Mouse (Mus musculus): ENCODE measurements around the gene Wipf1. TPM values are rescaled to one million over a fixed set of nuclear protein-coding genes. Genes with fewer than 3 reads are reported as not detected.

Wipf1 gene
- polyA plus RNA-seq, 1 experiment from 2014 or later = 3.8 TPM

DNA sequence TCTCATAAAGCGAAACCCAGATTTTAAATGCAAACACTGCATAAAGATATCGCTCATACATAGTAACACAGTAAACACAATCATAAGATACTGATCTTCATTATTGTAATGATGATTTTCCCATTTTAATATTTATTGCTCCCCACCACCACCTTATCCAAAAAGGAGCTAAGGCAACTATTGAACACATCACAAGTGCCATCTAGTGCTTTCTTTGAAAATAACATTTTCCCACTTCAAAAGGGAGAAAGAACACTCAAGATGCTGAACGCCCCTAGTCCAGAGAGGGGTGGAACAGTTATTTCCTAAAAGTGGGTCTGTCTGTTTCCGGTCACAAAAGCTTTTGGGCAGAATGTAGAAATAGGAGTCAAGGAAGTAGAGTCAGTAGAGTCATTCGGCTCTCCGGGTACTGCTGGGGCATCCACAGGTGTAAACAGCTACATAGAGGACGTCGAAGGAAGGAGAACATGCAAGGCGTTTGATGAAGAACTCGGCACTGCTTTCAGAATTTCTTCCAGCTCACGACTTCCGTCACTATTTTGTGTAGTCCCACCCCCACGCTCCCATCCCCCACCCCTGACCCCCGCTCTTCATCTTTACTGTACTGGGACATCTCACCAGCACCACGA lies 126.0 kb downstream of the Wipf1 start:
- Histone ChIP-seq H3K27ac (replicated peaks) (no peak overlapping the region), H3K4me2 (no peak overlapping the region), H3K4me3 (replicated peaks) (no peak overlapping the region), H3K27me3 (peaks cover 21% of the 10 kb centered on the region), H3K4me1 (replicated peaks) (no peaks in the 10 kb centered on the region), H3K9ac (no peak overlapping the region), H3K36me3 (replicated peaks) (no peaks in the 10 kb centered on the region), H3K9me3 (replicated peaks) (no peaks in the 10 kb centered on the region)
- 68% methylated on average over 15 of the region's 15 CpGs for WGBS (ENCODE audit: insufficient replicate concordance)
- no peak for ATAC-seq (ENCODE audit: insufficient read depth)

- ATAC-seq (ENCODE audit: insufficient read depth) = no peak
- Histone ChIP-seq H3K9me3 (replicated peaks) (no peaks in the 10 kb centered on the region), H3K4me2 (no peak overlapping the region), H3K36me3 (replicated peaks) (no peaks in the 10 kb centered on the region), H3K4me3 (replicated peaks) (no peak overlapping the region), H3K9ac (no peak overlapping the region), H3K27ac (replicated peaks) (no peak overlapping the region), H3K27me3 (peaks cover 33% of the 10 kb centered on the region), H3K4me1 (replicated peaks) (no peaks in the 10 kb centered on the region)
- 36% methylated on average over 1 of the region's 1 CpGs for WGBS (ENCODE audit: insufficient replicate concordance)
These were observed 127.8 kb downstream of the Wipf1 start for GRCm38 (mm10) chr2:73401689-73402088.

DNA sequence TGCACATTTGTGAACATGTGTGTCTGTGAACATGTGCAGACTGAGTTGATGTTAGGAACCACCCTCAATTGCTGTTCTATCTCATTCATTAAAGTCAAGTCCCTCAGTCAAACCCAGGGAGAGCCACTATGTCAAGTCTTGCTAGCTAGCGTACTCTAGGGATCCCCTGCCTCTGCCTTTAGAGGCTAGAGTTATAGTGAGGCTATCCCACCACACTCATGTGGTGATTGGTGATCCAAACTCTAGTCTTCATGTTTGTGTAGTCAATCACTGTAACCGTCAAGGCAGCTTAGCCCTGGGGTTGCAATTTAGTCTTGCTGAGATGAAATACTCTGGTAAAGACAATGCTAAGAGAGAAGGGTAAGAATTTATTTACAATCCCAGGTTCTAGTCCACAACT lies 132.1 kb downstream of the Wipf1 start:
- ATAC-seq (ENCODE audit: insufficient read depth) = no peak
- Histone ChIP-seq H3K9ac (no peak overlapping the region), H3K9me3 (replicated peaks) (no peaks in the 10 kb centered on the region), H3K4me2 (no peak overlapping the region), H3K4me3 (replicated peaks) (no peak overlapping the region), H3K27ac (replicated peaks) (no peak overlapping the region), H3K36me3 (replicated peaks) (no peaks in the 10 kb centered on the region), H3K27me3 (peaks cover 59% of the 10 kb centered on the region), H3K4me1 (replicated peaks) (no peaks in the 10 kb centered on the region)
- 66% methylated on average over 2 of the region's 2 CpGs for WGBS (ENCODE audit: insufficient replicate concordance)

- H3K4me2 ChIP-seq = no peak overlapping the region
- no peak for ATAC-seq (ENCODE audit: insufficient read depth)
- H3K4me1 ChIP-seq (replicated peaks) = no peaks in the 10 kb centered on the region
- no peaks in the 10 kb centered on the region for H3K36me3 ChIP-seq (replicated peaks)
- H3K4me3 ChIP-seq (replicated peaks) = no peak overlapping the region
- no peak overlapping the region for H3K9ac ChIP-seq
- WGBS (ENCODE audit: insufficient replicate concordance) = 51% methylated on average over 3 of the region's 3 CpGs
- no peaks in the 10 kb centered on the region for H3K9me3 ChIP-seq (replicated peaks)
- no peak overlapping the region for H3K27ac ChIP-seq (replicated peaks)
- H3K27me3 ChIP-seq = peaks cover 61% of the 10 kb centered on the region
These were observed 132.7 kb downstream of the Wipf1 start for GRCm38 (mm10) chr2:73396828-73397325.

GRCm38 (mm10) chr2:73395516-73395915 lies 134.0 kb downstream of the Wipf1 start:
- Histone ChIP-seq H3K9ac (no peak overlapping the region), H3K27ac (replicated peaks) (no peak overlapping the region), H3K4me2 (no peak overlapping the region), H3K27me3 (peaks cover 62% of the 10 kb centered on the region), H3K4me1 (replicated peaks) (no peaks in the 10 kb centered on the region), H3K36me3 (replicated peaks) (no peaks in the 10 kb centered on the region), H3K9me3 (replicated peaks) (no peaks in the 10 kb centered on the region), H3K4me3 (replicated peaks) (no peak overlapping the region)
- no peak for ATAC-seq (ENCODE audit: insufficient read depth)
- WGBS (ENCODE audit: insufficient replicate concordance) = 62% methylated on average over 8 of the region's 8 CpGs

GRCm38 (mm10) chr2:73394476-73394875 lies 135.1 kb downstream of the Wipf1 start:
- H3K9ac ChIP-seq = no peak overlapping the region
- 74% methylated on average over 3 of the region's 3 CpGs for WGBS (ENCODE audit: insufficient replicate concordance)
- H3K27ac ChIP-seq (replicated peaks) = no peak overlapping the region
- no peak overlapping the region for H3K4me2 ChIP-seq
- H3K4me3 ChIP-seq (replicated peaks) = no peak overlapping the region
- H3K36me3 ChIP-seq (replicated peaks) = no peaks in the 10 kb centered on the region
- H3K4me1 ChIP-seq (replicated peaks) = no peaks in the 10 kb centered on the region
- ATAC-seq (ENCODE audit: insufficient read depth) = no peak
- peaks cover 55% of the 10 kb centered on the region for H3K27me3 ChIP-seq
- H3K9me3 ChIP-seq (replicated peaks) = no peaks in the 10 kb centered on the region

GRCm38 (mm10) chr2:73392772-73393171 lies 136.8 kb downstream of the Wipf1 start:
- H3K27ac ChIP-seq (replicated peaks) = no peak overlapping the region
- H3K4me1 ChIP-seq (replicated peaks) = no peaks in the 10 kb centered on the region
- ATAC-seq (ENCODE audit: insufficient read depth) = no peak
- no peaks in the 10 kb centered on the region for H3K36me3 ChIP-seq (replicated peaks)
- H3K9me3 ChIP-seq (replicated peaks) = no peaks in the 10 kb centered on the region
- no peak overlapping the region for H3K4me2 ChIP-seq
- no peak overlapping the region for H3K4me3 ChIP-seq (replicated peaks)
- H3K9ac ChIP-seq = no peak overlapping the region
- WGBS (ENCODE audit: insufficient replicate concordance) = 66% methylated on average over 2 of the region's 2 CpGs
- peaks cover 44% of the 10 kb centered on the region for H3K27me3 ChIP-seq

GRCm38 (mm10) chr2:73389951-73390350 lies 139.6 kb downstream of the Wipf1 start:
- Histone ChIP-seq H3K9me3 (replicated peaks) (no peaks in the 10 kb centered on the region), H3K4me2 (no peak overlapping the region), H3K27me3 (peaks cover 30% of the 10 kb centered on the region), H3K27ac (replicated peaks) (no peak overlapping the region), H3K36me3 (replicated peaks) (no peaks in the 10 kb centered on the region), H3K4me1 (replicated peaks) (peaks cover 18% of the 10 kb centered on the region), H3K4me3 (replicated peaks) (no peak overlapping the region), H3K9ac (no peak overlapping the region)
- WGBS (ENCODE audit: insufficient replicate concordance) = 67% methylated on average over 3 of the region's 3 CpGs
- ATAC-seq (ENCODE audit: insufficient read depth) = no peak

GRCm38 (mm10) chr2:73387806-73388205 lies 141.7 kb downstream of the Wipf1 start:
- peaks cover 29% of the 10 kb centered on the region for H3K4me1 ChIP-seq (replicated peaks)
- H3K4me2 ChIP-seq = no peak overlapping the region
- ATAC-seq (ENCODE audit: insufficient read depth) = no peak
- H3K9me3 ChIP-seq (replicated peaks) = no peaks in the 10 kb centered on the region
- 76% methylated on average over 1 of the region's 1 CpGs for WGBS (ENCODE audit: insufficient replicate concordance)
- no peak overlapping the region for H3K4me3 ChIP-seq (replicated peaks)
- no peaks in the 10 kb centered on the region for H3K36me3 ChIP-seq (replicated peaks)
- no peak overlapping the region for H3K27ac ChIP-seq (replicated peaks)
- no peak overlapping the region for H3K9ac ChIP-seq
- peaks cover 16% of the 10 kb centered on the region; the same call in 1 of the 2 replicates for H3K27me3 ChIP-seq

- peaks cover 12% of the 10 kb centered on the region for H3K36me3 ChIP-seq (replicated peaks)
- peak within 1 kb of the TSS; percentile 75 for H3K4me3 ChIP-seq (replicated peaks)
- peak; percentile 96 for ATAC-seq (ENCODE audit: insufficient read depth)
- WGBS (ENCODE audit: insufficient replicate concordance) = under 1% methylated on average over 44 of the region's 44 CpGs
- H3K9me3 ChIP-seq (replicated peaks) = no peaks in the 10 kb centered on the region
- H3K27me3 ChIP-seq = peaks cover 5% of the 10 kb centered on the region; the same call in 1 of the 2 replicates
- H3K4me2 ChIP-seq = peak within 1 kb of the TSS; percentile 99
- H3K4me1 ChIP-seq (replicated peaks) = peaks cover 29% of the 10 kb centered on the region
- H3K27ac ChIP-seq (replicated peaks) = peak within 1 kb of the TSS; percentile 88
- peak within 1 kb of the TSS; percentile 74 for H3K9ac ChIP-seq
These were observed 143.0 kb downstream of the Wipf1 start, which contains the start of gene Gpr155 for GRCm38 (mm10) chr2:73386356-73387046. Gpr155 (minus strand) TSS chr2:73386572.

- Histone ChIP-seq H3K4me3 (replicated peaks) (peak overlapping the region; percentile 75), H3K36me3 (replicated peaks) (peaks cover 12% of the 10 kb centered on the region), H3K9me3 (replicated peaks) (no peaks in the 10 kb centered on the region), H3K27me3 (0 out of 2 replicates have a peak, but pooled peaks cover 4% of the 10 kb centered on the region), H3K27ac (replicated peaks) (peak overlapping the region; percentile 88), H3K4me1 (replicated peaks) (peaks cover 29% of the 10 kb centered on the region), H3K9ac (peak overlapping the region; percentile 74), H3K4me2 (peak overlapping the region; percentile 99)
- WGBS (ENCODE audit: insufficient replicate concordance) = under 1% methylated on average over 29 of the region's 29 CpGs
- ATAC-seq (ENCODE audit: insufficient read depth) = no peak; the same call in none of the 2 replicates
These were observed 143.7 kb downstream of the Wipf1 start for GRCm38 (mm10) chr2:73385641-73386355.

All from liver, embryonic 15.5 days (tissue).